Mouse (Mus musculus): Measurements from ENCODE around the gene Sec24a. TPM values are rescaled to one million over a fixed set of nuclear protein-coding genes. Genes with fewer than 3 reads are reported as not detected.
A peak's percentile ranks its signal among the peaks of the same experiment; 100 is the strongest.
"Not testable (repeated sequence)": the region's sequence is repeated elsewhere in the genome, so short reads cannot be mapped to it uniquely, and the experiment has no call there.

Gene Sec24a
- total RNA-seq (2017), result 7.2 to 16.2 TPM (median 9.8 TPM) in 3 replicates

DNA sequence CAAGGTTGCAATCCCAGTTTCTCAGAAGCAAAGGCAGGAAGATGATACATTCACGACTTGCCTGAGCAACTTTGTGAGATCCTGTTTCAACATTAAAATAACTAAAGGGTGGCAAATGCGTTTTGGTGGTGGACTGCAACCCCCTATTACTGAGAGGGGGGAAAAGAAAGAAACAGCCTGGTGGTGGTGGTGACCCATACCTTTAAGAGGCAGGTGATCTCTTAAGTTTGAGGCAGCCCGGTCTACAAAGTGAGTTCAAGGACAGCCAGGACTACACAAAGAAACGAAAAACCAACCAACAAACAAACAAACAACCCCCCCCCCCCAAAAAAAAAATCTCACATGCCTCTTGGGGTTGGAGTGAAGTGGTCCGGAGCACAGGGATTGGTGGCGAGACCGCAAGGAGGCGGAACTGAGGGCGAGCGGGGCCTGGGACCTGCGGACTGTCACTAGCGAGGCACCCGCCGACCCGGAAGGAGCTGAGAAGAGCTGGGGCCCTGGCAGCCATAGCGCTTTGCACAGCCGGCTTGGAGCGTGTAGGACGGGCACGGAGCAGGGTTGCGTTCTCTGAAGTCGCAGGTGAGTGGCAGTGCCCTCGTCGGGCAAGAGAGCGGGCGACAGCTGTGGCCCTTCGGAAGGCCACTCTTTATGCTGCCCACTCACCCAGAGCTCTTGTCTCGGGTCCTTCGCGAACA lies at the start of gene Sec24a, which contains the start of gene Sar1b:
Sec24a (minus strand) TSS at position 422 of the 695 bp plus-strand sequence.
Sar1b (plus strand) TSS at position 475 of the 695 bp plus-strand sequence.
- ATAC-seq (replicated peaks; ENCODE audit: insufficient number of reproducible peaks, low FRiP score, low TSS enrichment, poor library complexity, severe bottlenecking), result peak; percentile 99

GRCm38 (mm10) chr11:51812022-51812546 lies 48.6 kb upstream of the Sec24a start:
- no peak for ATAC-seq (replicated peaks; ENCODE audit: insufficient number of reproducible peaks, low FRiP score, low TSS enrichment, poor library complexity, severe bottlenecking)

DNA sequence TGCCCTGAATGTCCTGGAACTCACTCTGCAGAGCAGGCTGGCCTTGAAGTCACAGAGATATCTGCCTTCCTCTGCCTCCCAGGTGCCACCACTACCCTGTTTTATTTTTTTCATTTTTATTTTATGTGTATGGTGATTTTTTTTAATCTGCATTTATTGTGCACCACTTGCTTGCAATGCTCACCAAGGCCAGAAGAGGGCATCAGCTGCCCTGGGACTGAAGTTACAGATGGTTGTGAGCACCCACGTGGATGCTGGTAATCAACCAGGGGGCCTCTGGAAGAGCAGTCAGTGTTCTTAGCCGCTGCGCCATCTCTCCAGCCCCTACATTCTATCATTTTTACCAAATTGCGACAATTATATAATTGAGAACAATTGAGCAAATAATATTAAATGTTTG lies 47.8 kb upstream of the Sec24a start:
- no peak for ATAC-seq (replicated peaks; ENCODE audit: insufficient number of reproducible peaks, low FRiP score, low TSS enrichment, poor library complexity, severe bottlenecking)

- peak; percentile 42; the same call in 1 of the 2 replicates for ATAC-seq (replicated peaks; ENCODE audit: insufficient number of reproducible peaks, low FRiP score, low TSS enrichment, poor library complexity, severe bottlenecking)
Measured at GRCm38 (mm10) chr11:51809632-51810224, 46.3 kb upstream of the Sec24a start.

DNA sequence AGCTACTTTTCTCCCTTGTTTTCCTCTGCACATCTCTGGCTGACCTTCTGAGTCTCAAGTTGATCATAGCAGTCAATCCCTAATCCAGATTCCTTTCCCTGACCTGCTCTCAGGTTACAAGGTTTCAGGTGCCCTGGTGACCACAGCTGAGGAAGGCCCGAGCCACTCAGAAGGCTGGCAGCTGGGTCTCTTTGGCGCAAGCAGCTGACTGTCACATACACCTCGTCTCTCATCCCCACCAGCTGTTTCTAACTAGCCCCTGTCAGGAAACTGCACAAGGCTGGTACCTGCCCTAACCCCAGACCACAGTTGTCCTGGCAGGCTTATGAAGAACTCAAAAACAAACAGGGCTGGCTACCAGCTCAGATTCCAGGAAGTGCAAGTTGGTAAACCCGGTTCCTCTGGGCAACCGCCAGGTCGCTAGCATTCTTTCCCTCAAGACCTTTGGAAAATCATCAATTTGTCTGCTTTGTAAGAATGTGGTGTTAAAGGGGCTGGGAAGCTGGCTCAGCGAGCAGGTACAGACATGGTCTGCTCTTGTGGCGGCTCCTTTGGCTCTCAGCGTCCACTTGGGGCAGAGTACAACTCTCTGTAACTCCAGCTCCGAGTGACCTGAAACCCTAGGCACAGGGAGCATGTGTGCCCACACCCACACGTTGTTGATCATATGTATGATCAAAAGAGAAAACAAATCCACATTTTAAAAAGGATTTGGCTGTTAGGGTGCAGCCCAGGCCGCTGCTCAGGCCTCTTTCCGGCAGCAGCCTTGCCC lies 43.9 kb upstream of the Sec24a start:
- ATAC-seq (replicated peaks; ENCODE audit: insufficient number of reproducible peaks, low FRiP score, low TSS enrichment, poor library complexity, severe bottlenecking), result no peak

DNA sequence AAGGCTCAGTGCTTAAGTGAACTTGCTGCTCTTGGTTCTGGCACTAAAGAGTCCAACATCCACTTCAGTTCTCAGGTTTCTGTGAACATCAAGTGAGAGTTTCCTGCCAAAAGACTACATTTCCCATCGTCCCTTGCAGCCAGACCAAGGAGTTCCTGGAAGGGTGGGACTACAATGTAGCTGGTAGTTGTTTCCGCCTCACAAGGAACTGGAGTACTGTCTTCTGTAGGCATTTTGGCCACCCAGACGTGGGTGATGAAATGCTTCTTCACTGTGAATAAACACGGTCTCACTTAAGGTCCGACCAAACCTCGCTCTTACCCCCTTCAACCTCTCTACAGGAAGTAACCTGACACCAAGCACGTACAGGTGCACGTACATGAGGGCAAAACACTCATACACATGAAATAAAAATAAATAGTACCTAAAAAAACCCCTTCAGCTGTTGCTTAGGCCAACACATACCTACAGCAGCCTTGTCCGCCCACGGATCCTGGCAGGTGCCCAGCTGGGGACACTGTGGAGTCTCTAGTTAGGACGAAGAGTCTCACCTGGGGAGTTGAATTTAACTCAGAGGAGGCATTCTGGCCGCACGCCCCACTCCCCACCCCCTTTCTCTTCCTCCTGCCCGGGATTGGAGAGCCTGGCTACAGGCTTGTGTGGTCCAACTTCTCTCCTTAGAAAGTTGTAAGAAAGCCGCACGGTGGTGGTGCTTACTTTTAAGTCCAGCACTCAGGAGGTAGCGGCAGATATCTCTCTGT lies 42.0 kb upstream of the Sec24a start:
- ATAC-seq (replicated peaks; ENCODE audit: insufficient number of reproducible peaks, low FRiP score, low TSS enrichment, poor library complexity, severe bottlenecking), result peak; percentile 92

DNA sequence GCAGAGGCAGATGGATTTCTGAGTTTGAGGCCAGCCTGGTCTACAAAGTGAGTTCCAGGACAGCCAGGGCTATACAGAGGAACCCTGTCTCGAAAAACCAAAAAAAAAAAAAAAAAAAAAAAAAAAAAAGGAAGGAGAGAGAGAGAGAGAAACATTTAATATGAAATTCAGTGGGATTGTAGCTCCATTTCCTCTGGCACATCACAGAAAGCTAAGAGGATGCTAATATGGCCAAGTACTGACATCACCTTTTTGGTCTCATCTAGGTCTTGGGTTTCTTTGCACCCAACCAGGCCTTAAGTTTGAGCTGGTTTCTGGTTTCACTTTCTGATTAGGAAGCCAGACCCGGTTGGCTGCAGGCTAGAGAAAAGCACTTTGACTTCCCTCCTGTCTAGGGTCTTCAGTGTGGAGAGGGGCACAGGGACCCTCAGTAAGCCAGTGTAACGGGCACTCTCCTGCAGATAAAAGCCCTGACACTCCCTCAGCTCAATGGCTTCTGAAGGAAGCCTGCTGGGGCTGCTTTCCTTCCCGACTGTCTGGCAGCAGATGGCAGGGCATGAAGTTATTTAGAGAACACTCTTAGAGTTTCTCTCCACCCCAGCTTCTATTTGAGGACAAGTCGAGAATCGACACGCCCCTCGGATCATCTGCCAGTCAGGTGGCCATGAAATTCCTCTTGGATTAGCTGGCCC lies 37.3 kb upstream of the Sec24a start:
- ATAC-seq (replicated peaks; ENCODE audit: insufficient number of reproducible peaks, low FRiP score, low TSS enrichment, poor library complexity, severe bottlenecking), result no peak

- no peak for ATAC-seq (replicated peaks; ENCODE audit: insufficient number of reproducible peaks, low FRiP score, low TSS enrichment, poor library complexity, severe bottlenecking)
Measured at GRCm38 (mm10) chr11:51796272-51796671, 32.8 kb upstream of the Sec24a start.

DNA sequence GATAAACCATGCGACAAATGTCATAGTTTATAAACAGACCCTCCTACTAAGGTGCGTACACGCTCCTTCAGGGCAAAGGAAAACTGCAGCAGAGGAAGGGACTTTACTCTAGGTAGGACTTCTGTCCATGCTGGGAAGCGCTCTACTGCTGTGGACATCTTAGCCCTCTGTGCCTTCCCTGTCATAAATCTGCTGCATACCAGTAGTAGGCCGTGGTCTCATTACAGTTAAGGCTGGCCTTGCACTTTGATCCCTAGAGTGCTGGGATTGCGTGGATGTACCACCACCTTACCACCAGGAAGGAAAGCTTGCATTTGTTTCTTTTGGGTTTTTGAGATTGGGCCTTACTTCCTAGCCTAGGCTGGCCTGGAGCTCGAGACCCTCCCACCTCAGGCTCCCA lies 27.2 kb upstream of the Sec24a start:
- ATAC-seq (replicated peaks; ENCODE audit: insufficient number of reproducible peaks, low FRiP score, low TSS enrichment, poor library complexity, severe bottlenecking), result no peak

GRCm38 (mm10) chr11:51789735-51790134 lies 26.3 kb upstream of the Sec24a start:
- ATAC-seq (replicated peaks; ENCODE audit: insufficient number of reproducible peaks, low FRiP score, low TSS enrichment, poor library complexity, severe bottlenecking), result not testable (repeated sequence)

GRCm38 (mm10) chr11:51785926-51786325 lies 22.5 kb upstream of the Sec24a start:
- no peak for ATAC-seq (replicated peaks; ENCODE audit: insufficient number of reproducible peaks, low FRiP score, low TSS enrichment, poor library complexity, severe bottlenecking)

DNA sequence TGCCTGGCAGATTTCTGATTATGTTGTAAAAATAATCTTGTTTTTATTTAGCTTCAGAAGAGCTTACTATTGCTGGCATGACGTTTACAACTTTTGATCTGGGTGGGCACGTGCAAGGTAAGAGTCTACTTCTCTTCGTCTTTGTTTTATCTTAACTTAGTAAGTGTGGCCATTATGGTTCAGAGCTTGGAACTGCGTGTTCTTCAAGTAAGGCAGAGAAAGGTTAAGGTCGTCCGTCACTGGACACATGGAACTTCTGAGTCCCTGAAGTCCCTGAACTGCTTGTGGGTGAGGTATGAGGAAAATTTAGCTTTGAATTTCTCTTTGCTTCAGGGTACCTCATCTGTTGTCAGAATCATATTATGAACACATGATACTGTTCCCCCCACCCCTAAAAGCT lies 19.3 kb upstream of the Sec24a start:
- no peak for ATAC-seq (replicated peaks; ENCODE audit: insufficient number of reproducible peaks, low FRiP score, low TSS enrichment, poor library complexity, severe bottlenecking)

DNA sequence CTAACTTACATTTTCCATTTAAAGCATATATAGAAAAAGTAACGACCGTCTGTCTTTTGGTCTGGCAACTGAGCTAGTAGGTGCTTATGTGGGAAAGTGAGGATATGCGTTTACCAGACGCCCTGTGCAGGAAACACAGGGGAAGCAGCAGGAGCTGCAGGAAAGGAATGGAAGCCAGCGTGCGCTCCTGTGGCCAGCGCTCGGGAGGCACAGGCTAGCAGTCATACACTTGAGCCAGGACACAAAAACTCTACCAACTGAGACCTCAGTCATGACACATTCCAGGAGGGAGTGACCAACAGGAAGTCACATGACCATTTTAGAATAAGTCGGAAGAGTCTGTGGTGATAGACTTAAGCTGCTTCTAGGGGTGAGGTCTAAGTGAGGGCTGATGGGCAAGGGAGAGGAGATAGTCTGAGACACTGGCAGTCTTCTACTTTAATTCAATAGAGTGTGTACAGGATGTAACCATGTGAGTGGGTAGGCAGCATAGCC lies 17.4 kb upstream of the Sec24a start:
- ATAC-seq (replicated peaks; ENCODE audit: insufficient number of reproducible peaks, low FRiP score, low TSS enrichment, poor library complexity, severe bottlenecking), result no peak

- no peak for ATAC-seq (replicated peaks; ENCODE audit: insufficient number of reproducible peaks, low FRiP score, low TSS enrichment, poor library complexity, severe bottlenecking)
Measured at GRCm38 (mm10) chr11:51777478-51777877, 14.0 kb upstream of the Sec24a start.

GRCm38 (mm10) chr11:51775507-51775906 lies 12.1 kb upstream of the Sec24a start:
- no peak for ATAC-seq (replicated peaks; ENCODE audit: insufficient number of reproducible peaks, low FRiP score, low TSS enrichment, poor library complexity, severe bottlenecking)

- ATAC-seq (replicated peaks; ENCODE audit: insufficient number of reproducible peaks, low FRiP score, low TSS enrichment, poor library complexity, severe bottlenecking), result no peak
Measured at GRCm38 (mm10) chr11:51768296-51768695, 4.9 kb upstream of the Sec24a start.

DNA sequence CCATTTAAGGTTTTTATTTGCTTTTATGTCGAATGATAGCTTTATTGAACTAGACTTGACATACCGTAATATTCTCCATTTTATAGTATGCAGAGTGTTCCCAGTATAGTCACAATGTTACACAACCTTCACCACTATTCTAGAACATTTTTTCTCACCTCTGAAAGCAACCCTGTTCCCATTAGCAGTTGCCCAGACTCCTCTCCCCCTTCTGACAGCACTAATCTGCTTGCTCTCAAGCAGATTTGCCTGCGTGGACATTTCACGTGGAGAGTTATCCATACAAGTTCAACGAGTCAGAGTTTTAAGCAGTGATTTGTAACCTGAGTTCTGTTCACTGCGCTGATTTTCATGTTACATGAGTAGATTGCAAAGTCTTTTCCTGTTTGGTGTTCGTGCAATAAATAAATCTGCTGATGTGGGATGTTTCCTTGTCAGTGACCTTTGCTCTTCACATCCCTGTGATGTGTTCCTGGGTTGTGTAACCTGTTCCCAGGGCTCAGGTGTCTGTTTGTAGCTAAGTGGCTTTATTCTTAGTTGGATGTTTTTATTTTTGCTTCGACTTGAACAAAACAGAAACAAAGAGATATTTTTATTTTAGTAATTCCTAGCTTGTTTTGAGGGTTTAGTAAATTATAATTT lies 4.3 kb upstream of the Sec24a start:
- ATAC-seq (replicated peaks; ENCODE audit: insufficient number of reproducible peaks, low FRiP score, low TSS enrichment, poor library complexity, severe bottlenecking), result no peak

GRCm38 (mm10) chr11:51764816-51765215 lies 1.4 kb upstream of the Sec24a start:
- ATAC-seq (replicated peaks; ENCODE audit: insufficient number of reproducible peaks, low FRiP score, low TSS enrichment, poor library complexity, severe bottlenecking), result no peak

Measured in monocyte, adult 5-6 weeks (primary cell).